Mouse (Mus musculus) forebrain, postnatal 0 days (tissue): ENCODE measurements around the gene Neurl1a. TPM values are rescaled to one million over a fixed set of nuclear protein-coding genes. Genes with fewer than 3 reads are reported as not detected.
"Not testable (repeated sequence)": the region's sequence is repeated elsewhere in the genome, so short reads cannot be mapped to it uniquely, and the experiment has no call there.

Source experiments
- ATAC-seq: fragments of 200-750 bp; cut with Nextera tagmentation; 2 replicates; pipeline ENCODE4 v1.8.0; 2017; ENCODE audit warnings: mild to moderate bottlenecking, moderate library complexity
- DNase-seq: peaks from one replicate; pipeline ENCODE4 v3.0.0-alpha.2; 2015
- H3K27ac ChIP-seq: fragments of 300-500 bp; sonication (generic); 2 replicates; pipeline ENCODE4 v1.5.1; 2014; ENCODE audit warnings: low read depth, mild to moderate bottlenecking, antibody characterized with exemption, low read length, moderate library complexity, mixed read lengths
- H3K27me3 ChIP-seq: fragments of 300-500 bp; sonication (generic); 2 replicates; pipeline ENCODE4 v1.6.1; 2014; ENCODE audit warnings: mild to moderate bottlenecking, low read length, mixed read lengths; ENCODE audit not compliant: insufficient read depth
- H3K36me3 ChIP-seq: fragments of 300-500 bp; sonication (generic); 2 replicates; pipeline ENCODE4 v1.6.1; 2014; ENCODE audit warnings: mild to moderate bottlenecking, moderate library complexity; ENCODE audit not compliant: insufficient read depth
- H3K4me1 ChIP-seq: fragments of 300-500 bp; sonication (generic); 2 replicates; pipeline ENCODE4 v1.6.1; 2014; ENCODE audit warnings: antibody characterized with exemption; ENCODE audit not compliant: insufficient read depth
- H3K4me2 ChIP-seq: fragments of 300-500 bp; sonication (generic); 2 replicates; pipeline ENCODE4 v1.6.1; 2014; ENCODE audit warnings: low read depth, mild to moderate bottlenecking, moderate library complexity
- H3K4me3 ChIP-seq: fragments of 300-500 bp; sonication (generic); 2 replicates; pipeline ENCODE4 v1.5.1; 2014; ENCODE audit warnings: low read depth, low read length, mixed read lengths
- H3K9ac ChIP-seq: fragments of 300-500 bp; sonication (generic); 2 replicates; pipeline ENCODE4 v1.6.1; 2014; ENCODE audit warnings: mild to moderate bottlenecking
- H3K9me3 ChIP-seq: fragments of 300-500 bp; sonication (generic); 2 replicates; pipeline ENCODE4 v1.6.1; 2016; ENCODE audit warnings: low read length
- CTCF ChIP-seq: sonication (generic); IDR thresholded peaks from 2 replicates; pipeline ENCODE4 v1.5.1; 2016; ENCODE audit warnings: antibody characterized with exemption, control low read depth, low read depth
- WGBS: fragments of 180-500 bp; shearing (Covaris S2); extraction: QIAGEN DNeasy Blood & Tissue Kit; methylation state at CpG from one replicate; pipeline ENCODE4 v1.1.7; 2014; 5-methylcytosine and 5-hydroxymethylcytosine counted together
- polyA plus RNA-seq: library from polyadenylated mRNA; unstranded; fragments of >200 nt; fragmentation: Nextera tagmentation; extraction: Ambion mirVana; gene quantifications from 2 replicates; pipeline ENCODE4 v1.2.1, GENCODE M21; 2015
- total RNA-seq: library from RNA; depleted of rRNA; stranded (reverse); fragments of >200 nt; gene quantifications from 2 replicates; pipeline ENCODE4 v1.2.3, GENCODE M21; 2014

The Neurl1a gene
- total and polyA plus RNA-seq, 2 experiments from 2014 or later, result 15.7 to 52.1 TPM

GRCm38 (mm10) chr19:47137771-47138421 lies 40.7 kb upstream of the Neurl1a start, which contains the start of gene Calhm2:
Gene Calhm2 (minus strand): TSS chr19:47138294.
- WGBS, result 12% methylated on average over 28 of the region's 28 CpGs
- Histone ChIP-seq H3K36me3 (peaks cover 1% of the 10 kb centered on the region; the same call in 1 of the 2 replicates), H3K4me3 (peak within 1 kb of the TSS; percentile 18), H3K9ac (peak within 1 kb of the TSS; percentile 22; the same call in 1 of the 2 replicates), H3K9me3 (no peaks in the 10 kb centered on the region), H3K27ac (no peak within 1 kb of the TSS), H3K27me3 (no peaks in the 10 kb centered on the region), H3K4me2 (peak within 1 kb of the TSS; percentile 47), H3K4me1 (peaks cover 15% of the 10 kb centered on the region)
- no peak for TF ChIP-seq CTCF
- ATAC-seq, result peak; percentile 68
- peak; percentile 49 for DNase-seq

- not testable (repeated sequence) for H3K27me3 ChIP-seq, H3K36me3 ChIP-seq, H3K9me3 ChIP-seq, DNase-seq, H3K27ac ChIP-seq, H3K4me3 ChIP-seq, H3K4me2 ChIP-seq, H3K9ac ChIP-seq, ATAC-seq
- TF ChIP-seq CTCF, result peak; percentile 29; the same call in 1 of the 2 replicates
- whole genome bisulfite sequencing, result 31% methylated on average over 7 of the region's 7 CpGs
- peaks cover 15% of the 10 kb centered on the region for H3K4me1 ChIP-seq
Measured at GRCm38 (mm10) chr19:47139611-47140010, 39.0 kb upstream of the Neurl1a start.

- H3K4me1 ChIP-seq, result peaks cover 9% of the 10 kb centered on the region
- no peak overlapping the region for H3K4me3 ChIP-seq
- no peak overlapping the region for H3K4me2 ChIP-seq
- H3K36me3 ChIP-seq, result no peaks in the 10 kb centered on the region
- H3K27ac ChIP-seq, result no peak overlapping the region
- no peaks in the 10 kb centered on the region for H3K9me3 ChIP-seq
- H3K9ac ChIP-seq, result no peak overlapping the region
- H3K27me3 ChIP-seq, result no peaks in the 10 kb centered on the region
- no peak for TF ChIP-seq CTCF
- ATAC-seq, result no peak
- DNase-seq, result no peak
- WGBS, result 84% methylated on average over 6 of the region's 6 CpGs
Measured at GRCm38 (mm10) chr19:47142438-47142837, 36.2 kb upstream of the Neurl1a start.

GRCm38 (mm10) chr19:47144154-47144553 lies 34.5 kb upstream of the Neurl1a start, which contains the start of gene Calhm1:
Gene Calhm1 (minus strand): TSS chr19:47144254.
- no peaks in the 10 kb centered on the region for H3K36me3 ChIP-seq

GRCm38 (mm10) chr19:47148267-47148847 lies 30.3 kb upstream of the Neurl1a start:
- Histone ChIP-seq H3K4me1 (no peaks in the 10 kb centered on the region), H3K27me3 (no peaks in the 10 kb centered on the region), H3K9ac (no peak overlapping the region), H3K36me3 (no peaks in the 10 kb centered on the region), H3K27ac (no peak overlapping the region), H3K4me3 (no peak overlapping the region), H3K9me3 (no peaks in the 10 kb centered on the region), H3K4me2 (no peak overlapping the region)
- 84% methylated on average over 5 of the region's 5 CpGs for WGBS
- no peak for TF ChIP-seq CTCF
- DNase-seq (no peak), ATAC-seq (no peak)

More at GRCm38 (mm10) chr19:47144154-47144553, 34.5 kb upstream of the Neurl1a start, which contains the start of gene Calhm1:
- Histone ChIP-seq H3K9ac (no peak within 1 kb of the TSS), H3K27me3 (no peaks in the 10 kb centered on the region), H3K9me3 (no peaks in the 10 kb centered on the region), H3K4me3 (no peak within 1 kb of the TSS), H3K4me1 (no peaks in the 10 kb centered on the region), H3K27ac (no peak within 1 kb of the TSS), H3K4me2 (no peak within 1 kb of the TSS)
- no peak for TF ChIP-seq CTCF
- WGBS, result 90% methylated on average over 6 of the region's 6 CpGs
- no peak for ATAC-seq
- DNase-seq, result no peak

GRCm38 (mm10) chr19:47149854-47150253 lies 28.8 kb upstream of the Neurl1a start:
- no peaks in the 10 kb centered on the region for H3K4me1 ChIP-seq
- 76% methylated on average over 4 of the region's 4 CpGs for WGBS
- no peak overlapping the region for H3K27ac ChIP-seq
- no peak overlapping the region for H3K9ac ChIP-seq
- no peaks in the 10 kb centered on the region for H3K9me3 ChIP-seq
- DNase-seq, result no peak
- no peaks in the 10 kb centered on the region for H3K36me3 ChIP-seq
- TF ChIP-seq CTCF, result no peak
- no peak for ATAC-seq
- H3K27me3 ChIP-seq, result no peaks in the 10 kb centered on the region
- no peak overlapping the region for H3K4me3 ChIP-seq
- no peak overlapping the region for H3K4me2 ChIP-seq
